Mouse (Mus musculus): ENCODE data around the gene Sox6.
A peak's percentile ranks its signal among the peaks of the same experiment; 100 is the strongest.

Gene Sox6

DNA sequence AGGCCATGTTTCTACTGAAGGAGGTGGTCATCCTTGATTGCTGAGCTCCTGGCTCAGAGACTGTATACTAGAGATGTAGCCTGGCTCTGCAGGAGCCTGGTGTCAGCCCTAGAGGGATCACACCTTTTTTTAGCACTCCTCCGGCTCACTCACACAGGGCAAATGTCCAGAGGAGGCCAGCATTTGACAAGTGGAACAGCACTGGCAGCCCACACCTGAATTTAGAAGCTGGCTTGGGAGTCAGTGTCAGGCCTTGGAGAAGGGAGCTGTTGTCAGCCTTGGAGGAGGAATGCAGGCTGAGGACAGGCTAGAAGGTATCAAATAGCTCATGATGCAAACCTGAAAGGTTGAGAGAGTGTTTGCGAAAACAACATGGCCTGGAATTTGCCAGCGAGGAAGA lies 565.7 kb downstream of the Sox6 start:
- Histone ChIP-seq H3K4me1 (replicated peaks; ENCODE audit: low read depth, low read length) (no peaks in the 10 kb centered on the region), H3K4me3 (replicated peaks; ENCODE audit: low read length) (no peak overlapping the region), H3K27me3 (ENCODE audit: insufficient read depth, low read length) (no peaks in the 10 kb centered on the region), H3K36me3 (ENCODE audit: insufficient read depth, low read length) (no peaks in the 10 kb centered on the region), H3K9me3 (ENCODE audit: low read length) (no peaks in the 10 kb centered on the region)
- TF ChIP-seq POU5F1 (IDR thresholded peaks at IDR 0.05; ENCODE audit: borderline replicate concordance, low read length) (no peak), CTCF (conservative IDR thresholded peaks at IDR 0.05; ENCODE audit: low read length) (no peak), NANOG (IDR thresholded peaks at IDR 0.05; ENCODE audit: borderline replicate concordance, low read length) (no peak)

DNA sequence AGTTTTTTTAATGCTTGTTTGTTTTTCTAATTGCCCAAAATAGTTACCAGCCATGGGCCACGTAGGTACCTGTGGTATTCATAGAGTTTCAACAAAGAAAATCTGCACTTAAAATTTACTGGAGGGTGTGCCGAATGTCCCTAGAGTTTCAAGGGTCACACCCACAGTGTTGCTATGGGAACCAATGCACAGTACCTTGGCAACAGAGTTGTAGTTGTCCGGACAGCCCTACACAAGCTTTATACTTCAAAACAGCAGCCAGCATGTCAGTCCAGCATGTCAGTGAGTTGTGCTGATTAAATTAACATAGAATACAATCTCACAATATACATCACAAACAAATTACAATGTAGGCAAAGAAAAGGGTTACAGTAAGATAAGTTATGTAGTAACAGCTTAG lies 567.1 kb downstream of the Sox6 start:
- H3K4me1 ChIP-seq (replicated peaks; ENCODE audit: low read depth, low read length), result no peaks in the 10 kb centered on the region
- H3K4me3 ChIP-seq (replicated peaks; ENCODE audit: low read length), result no peak overlapping the region
- TF ChIP-seq CTCF (conservative IDR thresholded peaks at IDR 0.05; ENCODE audit: low read length) (no peak), POU5F1 (IDR thresholded peaks at IDR 0.05; ENCODE audit: borderline replicate concordance, low read length) (no peak), NANOG (IDR thresholded peaks at IDR 0.05; ENCODE audit: borderline replicate concordance, low read length) (no peak)
- H3K27me3 ChIP-seq (ENCODE audit: insufficient read depth, low read length), result no peaks in the 10 kb centered on the region
- H3K36me3 ChIP-seq (ENCODE audit: insufficient read depth, low read length), result no peaks in the 10 kb centered on the region
- H3K9me3 ChIP-seq (ENCODE audit: low read length), result no peaks in the 10 kb centered on the region

DNA sequence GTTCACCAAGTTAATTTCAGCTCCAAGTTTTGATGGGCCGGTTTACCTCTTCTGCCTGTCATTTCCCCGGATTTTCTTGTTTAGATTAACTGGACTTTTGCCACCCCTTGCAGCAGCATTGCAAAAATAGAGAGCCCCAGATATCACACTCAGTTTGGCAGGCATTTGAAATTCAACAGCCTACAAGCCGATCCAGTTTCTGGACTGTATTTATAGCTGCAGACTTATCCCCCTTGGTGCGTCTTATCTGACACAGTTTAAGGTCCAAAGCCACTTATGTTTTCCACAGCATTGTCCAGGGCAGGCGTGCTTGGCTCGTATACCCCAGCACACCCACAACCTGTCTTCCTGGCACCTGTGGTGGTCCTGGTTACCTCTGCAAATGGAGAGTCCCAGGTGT lies 571.8 kb downstream of the Sox6 start:
- Histone ChIP-seq H3K4me1 (replicated peaks; ENCODE audit: low read depth, low read length) (no peaks in the 10 kb centered on the region), H3K4me3 (replicated peaks; ENCODE audit: low read length) (no peak overlapping the region), H3K9me3 (ENCODE audit: low read length) (peaks cover 11% of the 10 kb centered on the region), H3K27me3 (ENCODE audit: insufficient read depth, low read length) (no peaks in the 10 kb centered on the region), H3K36me3 (ENCODE audit: insufficient read depth, low read length) (no peaks in the 10 kb centered on the region)
- TF ChIP-seq CTCF (conservative IDR thresholded peaks at IDR 0.05; ENCODE audit: low read length) (no peak), POU5F1 (IDR thresholded peaks at IDR 0.05; ENCODE audit: borderline replicate concordance, low read length) (no peak), NANOG (IDR thresholded peaks at IDR 0.05; ENCODE audit: borderline replicate concordance, low read length) (no peak)

DNA sequence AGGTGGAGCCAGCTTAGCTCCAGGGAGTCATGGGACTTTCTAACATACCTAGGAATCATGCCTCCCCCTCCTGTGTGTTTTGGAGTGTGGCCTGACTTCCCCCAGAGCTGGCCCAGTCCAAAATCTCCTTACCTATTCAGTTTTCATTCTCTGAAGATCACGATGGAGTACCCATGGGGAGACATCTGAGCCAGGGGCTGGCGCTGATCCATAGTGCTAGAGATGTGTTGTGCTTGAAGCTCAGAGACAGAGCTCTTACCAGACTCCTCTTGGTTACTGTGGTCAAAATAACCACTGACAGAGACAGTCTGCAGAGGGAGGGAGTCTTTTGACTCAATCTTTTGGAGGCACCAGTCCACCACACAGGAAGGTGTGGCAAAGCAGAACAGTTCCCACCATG lies 575.2 kb downstream of the Sox6 start:
- H3K4me3 ChIP-seq (replicated peaks; ENCODE audit: low read length), result no peak overlapping the region
- peaks cover 11% of the 10 kb centered on the region for H3K9me3 ChIP-seq (ENCODE audit: low read length)
- TF ChIP-seq CTCF (conservative IDR thresholded peaks at IDR 0.05; ENCODE audit: low read length) (no peak), POU5F1 (IDR thresholded peaks at IDR 0.05; ENCODE audit: borderline replicate concordance, low read length) (no peak), NANOG (IDR thresholded peaks at IDR 0.05; ENCODE audit: borderline replicate concordance, low read length) (no peak)
- H3K4me1 ChIP-seq (replicated peaks; ENCODE audit: low read depth, low read length), result no peaks in the 10 kb centered on the region
- no peaks in the 10 kb centered on the region for H3K27me3 ChIP-seq (ENCODE audit: insufficient read depth, low read length)
- H3K36me3 ChIP-seq (ENCODE audit: insufficient read depth, low read length), result no peaks in the 10 kb centered on the region

DNA sequence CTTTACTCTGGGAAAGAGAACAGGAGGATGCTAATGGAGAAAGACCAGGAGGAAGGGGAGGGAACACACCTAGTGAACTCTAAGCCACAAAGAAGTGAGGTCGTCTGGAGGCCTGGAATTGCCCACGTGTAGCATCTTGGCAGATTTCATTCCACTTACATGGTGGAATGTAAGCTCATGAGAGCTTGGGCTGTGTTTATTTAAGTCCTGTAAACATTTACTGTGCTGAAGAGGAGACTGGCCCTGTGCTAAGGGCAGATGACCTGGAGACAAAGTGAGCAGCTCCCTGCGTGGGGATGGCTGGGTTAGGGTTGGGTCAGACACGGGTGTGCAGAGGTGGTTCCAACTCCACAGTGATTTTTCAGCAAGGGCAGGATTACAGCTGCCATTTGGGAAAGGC lies 576.3 kb downstream of the Sox6 start:
- no peaks in the 10 kb centered on the region for H3K36me3 ChIP-seq (ENCODE audit: insufficient read depth, low read length)
- TF ChIP-seq NANOG (IDR thresholded peaks at IDR 0.05; ENCODE audit: borderline replicate concordance, low read length), result no peak
- no peak for TF ChIP-seq POU5F1 (IDR thresholded peaks at IDR 0.05; ENCODE audit: borderline replicate concordance, low read length)
- no peak for TF ChIP-seq CTCF (conservative IDR thresholded peaks at IDR 0.05; ENCODE audit: low read length)
- H3K4me1 ChIP-seq (replicated peaks; ENCODE audit: low read depth, low read length), result no peaks in the 10 kb centered on the region
- peaks cover 11% of the 10 kb centered on the region for H3K9me3 ChIP-seq (ENCODE audit: low read length)
- H3K4me3 ChIP-seq (replicated peaks; ENCODE audit: low read length), result no peak overlapping the region
- no peaks in the 10 kb centered on the region for H3K27me3 ChIP-seq (ENCODE audit: insufficient read depth, low read length)

DNA sequence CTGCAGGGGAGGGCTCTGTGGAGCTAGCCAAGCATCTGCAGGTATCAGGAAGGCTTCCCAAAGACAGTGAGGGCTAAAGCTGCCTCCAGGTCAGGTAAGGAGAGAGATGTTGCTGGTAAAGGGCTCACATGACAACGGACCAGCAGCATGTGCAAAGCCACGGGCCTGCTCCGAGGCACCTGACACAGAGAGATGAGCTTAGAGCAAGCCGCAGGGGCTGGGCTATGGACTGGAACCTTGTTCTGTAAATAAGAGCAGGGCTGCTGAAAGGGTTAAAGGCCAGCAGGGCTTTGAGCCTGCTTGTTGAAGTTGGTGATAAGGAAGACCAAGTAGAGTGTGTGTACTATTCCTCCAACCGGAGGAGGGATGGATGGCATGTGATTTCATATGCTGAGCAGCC lies 583.6 kb downstream of the Sox6 start:
- Histone ChIP-seq H3K27me3 (ENCODE audit: insufficient read depth, low read length) (peaks cover 22% of the 10 kb centered on the region), H3K9me3 (ENCODE audit: low read length) (no peaks in the 10 kb centered on the region), H3K4me3 (replicated peaks; ENCODE audit: low read length) (no peak overlapping the region), H3K36me3 (ENCODE audit: insufficient read depth, low read length) (no peaks in the 10 kb centered on the region), H3K4me1 (replicated peaks; ENCODE audit: low read depth, low read length) (peaks cover 4% of the 10 kb centered on the region; the same call in 1 of the 2 replicates)
- TF ChIP-seq CTCF (conservative IDR thresholded peaks at IDR 0.05; ENCODE audit: low read length) (no peak), NANOG (IDR thresholded peaks at IDR 0.05; ENCODE audit: borderline replicate concordance, low read length) (no peak), POU5F1 (IDR thresholded peaks at IDR 0.05; ENCODE audit: borderline replicate concordance, low read length) (no peak)

DNA sequence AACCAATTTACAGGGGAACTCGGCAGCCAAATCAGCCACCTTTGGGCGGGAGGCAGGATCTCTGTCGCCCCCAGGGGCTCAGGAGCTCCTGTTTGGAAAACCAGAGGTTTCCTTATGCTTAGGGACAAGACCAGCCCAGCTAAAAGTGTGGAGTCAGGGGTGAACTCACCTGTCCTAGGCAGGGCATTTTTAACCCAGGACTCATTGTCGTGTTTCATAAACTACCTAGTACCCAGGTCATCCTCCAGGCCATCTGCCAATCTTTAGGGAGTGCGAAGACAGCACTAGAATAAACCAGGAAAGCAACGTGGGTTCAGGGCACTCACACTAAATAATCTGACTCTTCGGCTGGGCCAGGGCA lies 584.9 kb downstream of the Sox6 start:
- Histone ChIP-seq H3K9me3 (ENCODE audit: low read length) (no peaks in the 10 kb centered on the region), H3K4me1 (replicated peaks; ENCODE audit: low read depth, low read length) (peaks cover 4% of the 10 kb centered on the region; the same call in 1 of the 2 replicates), H3K4me3 (replicated peaks; ENCODE audit: low read length) (peak overlapping the region; percentile 72), H3K27me3 (ENCODE audit: insufficient read depth, low read length) (peaks cover 28% of the 10 kb centered on the region), H3K36me3 (ENCODE audit: insufficient read depth, low read length) (no peaks in the 10 kb centered on the region)
- TF ChIP-seq NANOG (IDR thresholded peaks at IDR 0.05; ENCODE audit: borderline replicate concordance, low read length) (no peak), POU5F1 (IDR thresholded peaks at IDR 0.05; ENCODE audit: borderline replicate concordance, low read length) (no peak)

DNA sequence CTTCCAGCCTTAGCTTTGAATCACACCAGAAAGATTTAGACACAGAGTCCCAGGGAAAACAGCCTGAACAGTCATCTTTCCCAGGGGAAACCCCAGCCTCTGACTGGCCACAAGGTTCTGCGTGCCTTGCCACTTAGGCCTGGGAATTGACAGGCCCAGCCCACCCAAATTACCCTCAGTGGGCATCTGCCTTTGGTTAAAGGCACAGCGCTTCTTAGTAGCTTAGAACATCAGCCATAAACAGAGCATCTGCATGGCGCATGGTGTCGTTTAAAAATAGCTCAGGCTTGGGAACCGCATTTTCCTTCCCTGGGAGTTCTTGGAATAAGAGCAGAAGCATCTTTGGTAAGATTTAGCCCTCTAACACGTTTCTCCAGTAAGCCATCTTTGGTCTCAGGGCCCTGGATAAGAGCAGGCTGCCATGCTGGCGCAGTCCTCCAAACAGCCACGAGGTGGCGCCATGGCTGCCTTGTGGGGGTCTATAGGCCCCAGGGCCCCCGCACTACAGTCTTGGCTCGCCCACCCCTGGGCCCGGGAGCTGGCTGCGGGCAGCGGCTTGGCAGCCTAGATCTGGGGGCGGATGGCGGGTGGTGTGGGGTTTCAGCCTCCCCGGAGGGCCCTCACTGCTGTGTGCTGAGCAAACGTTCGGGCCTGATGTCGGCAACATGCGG lies 585.4 kb downstream of the Sox6 start:
- TF ChIP-seq CTCF (conservative IDR thresholded peaks at IDR 0.05; ENCODE audit: low read length) (peak; percentile 85), POU5F1 (IDR thresholded peaks at IDR 0.05; ENCODE audit: borderline replicate concordance, low read length) (no peak), NANOG (IDR thresholded peaks at IDR 0.05; ENCODE audit: borderline replicate concordance, low read length) (no peak)
- H3K4me1 ChIP-seq (replicated peaks; ENCODE audit: low read depth, low read length), result peaks cover 4% of the 10 kb centered on the region; the same call in 1 of the 2 replicates

More for the DNA sequence above, 585.4 kb downstream of the Sox6 start:
- Histone ChIP-seq H3K4me3 (replicated peaks; ENCODE audit: low read length) (peak overlapping the region; percentile 72), H3K9me3 (ENCODE audit: low read length) (no peaks in the 10 kb centered on the region), H3K27me3 (ENCODE audit: insufficient read depth, low read length) (peaks cover 29% of the 10 kb centered on the region), H3K36me3 (ENCODE audit: insufficient read depth, low read length) (no peaks in the 10 kb centered on the region)
